Mouse (Mus musculus): ENCODE data around the gene Myo1b.

GRCm38 (mm10) chr1:51879333-51879770 lies 36.5 kb downstream of the Myo1b start:
- no peak for TF ChIP-seq CTCF (conservative IDR thresholded peaks at IDR 0.05; ENCODE audit: low read length)
- no peak for TF ChIP-seq NANOG (IDR thresholded peaks at IDR 0.05; ENCODE audit: borderline replicate concordance, low read length)

Data from E14TG2a.4 (cell line).